Mouse (Mus musculus) intestine, postnatal 0 days (tissue): ENCODE data around the gene Rprd2. TPM values are rescaled to one million over a fixed set of nuclear protein-coding genes. Genes with fewer than 3 reads are reported as not detected.

ENCODE experiments used
- ATAC-seq: fragments of 200-750 bp; cut with Nextera tagmentation; 2 replicates; pipeline ENCODE4 v1.8.0; 2017; ENCODE audit warnings: mild to moderate bottlenecking, moderate TSS enrichment, moderate library complexity
- H3K27ac ChIP-seq: fragments of 300-500 bp; sonication (generic); 2 replicates; pipeline ENCODE4 v1.5.1; 2014; ENCODE audit warnings: mild to moderate bottlenecking, low read depth, low read length, moderate library complexity
- H3K27me3 ChIP-seq: fragments of 300-500 bp; sonication (generic); replicated peaks from 2 replicates; pipeline ENCODE4 v1.6.1; 2014; ENCODE audit warnings: low read length, mixed read lengths; ENCODE audit not compliant: control insufficient read depth, insufficient read depth
- H3K36me3 ChIP-seq: fragments of 300-500 bp; sonication (generic); 2 replicates; pipeline ENCODE4 v1.6.1; 2014; ENCODE audit warnings: mild to moderate bottlenecking, moderate library complexity; ENCODE audit not compliant: control insufficient read depth, insufficient read depth
- H3K4me1 ChIP-seq: fragments of 300-500 bp; sonication (generic); replicated peaks from 2 replicates; pipeline ENCODE4 v1.6.1; 2014; ENCODE audit warnings: antibody characterized with exemption, low read length, mixed read lengths; ENCODE audit not compliant: control insufficient read depth, insufficient read depth
- H3K4me2 ChIP-seq: fragments of 300-500 bp; sonication (generic); replicated peaks from 2 replicates; pipeline ENCODE4 v1.6.1; 2014; ENCODE audit warnings: low read depth, mild to moderate bottlenecking, moderate library complexity
- H3K4me3 ChIP-seq: fragments of 300-500 bp; sonication (generic); 2 replicates; pipeline ENCODE4 v1.5.1; 2014; ENCODE audit warnings: low read depth, low read length
- H3K9ac ChIP-seq: fragments of 300-500 bp; sonication (generic); 2 replicates; pipeline ENCODE4 v1.6.1; 2014; ENCODE audit warnings: mild to moderate bottlenecking, low read depth, low read length
- H3K9me3 ChIP-seq: fragments of 300-500 bp; sonication (generic); 2 replicates; pipeline ENCODE4 v1.6.1; 2016; ENCODE audit warnings: mixed run types; ENCODE audit not compliant: control insufficient read depth
- CTCF ChIP-seq: sonication (generic); IDR thresholded peaks from 2 replicates; pipeline ENCODE4 v1.5.1; 2016; ENCODE audit warnings: low read depth, mild to moderate bottlenecking, control low read depth, antibody characterized with exemption, moderate library complexity
- WGBS: fragments of 180-500 bp; shearing (Covaris S2); extraction: QIAGEN DNeasy Blood & Tissue Kit; methylation state at CpG from one replicate; pipeline ENCODE4 v1.1.7; 2014; 5-methylcytosine and 5-hydroxymethylcytosine counted together
- polyA plus RNA-seq: library from polyadenylated mRNA; unstranded; fragments of >200 nt; fragmentation: Nextera tagmentation; extraction: Ambion mirVana; gene quantifications from 2 replicates; pipeline ENCODE4 v1.2.1, GENCODE M21; 2015

Rprd2 gene
- 12.4 and 13.8 TPM in 2 replicates for polyA plus RNA-seq

DNA sequence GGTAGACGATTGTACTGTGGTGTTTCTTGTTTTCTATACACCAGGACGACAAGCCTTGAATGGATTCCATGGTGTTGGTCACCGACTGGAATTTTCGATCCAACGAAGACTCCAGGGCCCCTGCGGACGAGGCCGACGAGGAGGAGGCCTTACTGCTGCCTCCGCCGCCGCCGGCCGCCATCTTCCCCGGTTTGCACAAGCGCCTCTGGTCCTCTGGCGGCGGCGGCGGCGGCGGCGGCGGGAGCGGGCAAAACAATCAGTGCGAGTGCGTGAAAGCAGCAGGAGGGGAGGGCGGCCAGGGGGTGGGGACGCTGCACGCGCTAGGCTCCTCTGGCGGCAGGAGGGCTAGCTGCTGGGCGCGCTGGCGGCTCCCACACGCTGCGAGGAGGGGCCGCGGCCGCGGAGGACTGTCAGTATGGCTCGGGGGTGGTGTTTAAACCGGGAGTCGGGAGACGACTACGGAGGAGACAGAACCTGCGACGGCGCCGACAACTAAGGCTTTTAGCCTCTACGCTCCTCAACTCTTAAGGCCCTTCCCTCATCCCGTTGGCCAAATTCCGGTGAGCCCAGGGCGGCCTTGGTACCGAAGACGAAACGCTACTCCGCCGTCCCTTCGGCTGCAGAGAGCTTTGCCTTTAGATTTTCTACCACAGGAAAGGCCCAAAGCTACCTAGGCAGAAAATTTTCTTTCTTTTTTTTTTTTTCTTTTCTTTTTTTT is at the start of gene Rprd2:
Gene Rprd2 (minus strand): TSS at position 293 of the 718 bp plus-strand sequence.
- Histone ChIP-seq H3K4me3 (peak within 1 kb of the TSS; percentile 67), H3K4me1 (no peaks in the 10 kb centered on the region; the same call in 1 of the 2 replicates), H3K27ac (peak within 1 kb of the TSS; percentile 100), H3K9ac (peak within 1 kb of the TSS; percentile 97), H3K36me3 (no peaks in the 10 kb centered on the region; the same call in 1 of the 2 replicates), H3K4me2 (peak within 1 kb of the TSS; percentile 70), H3K9me3 (no peaks in the 10 kb centered on the region), H3K27me3 (no peaks in the 10 kb centered on the region)
- 0 out of 2 replicates have a peak, but pooled peaks have one; percentile 21 for TF ChIP-seq CTCF
- under 1% methylated on average over 60 of the region's 60 CpGs for WGBS
- peak; percentile 49 for ATAC-seq

DNA sequence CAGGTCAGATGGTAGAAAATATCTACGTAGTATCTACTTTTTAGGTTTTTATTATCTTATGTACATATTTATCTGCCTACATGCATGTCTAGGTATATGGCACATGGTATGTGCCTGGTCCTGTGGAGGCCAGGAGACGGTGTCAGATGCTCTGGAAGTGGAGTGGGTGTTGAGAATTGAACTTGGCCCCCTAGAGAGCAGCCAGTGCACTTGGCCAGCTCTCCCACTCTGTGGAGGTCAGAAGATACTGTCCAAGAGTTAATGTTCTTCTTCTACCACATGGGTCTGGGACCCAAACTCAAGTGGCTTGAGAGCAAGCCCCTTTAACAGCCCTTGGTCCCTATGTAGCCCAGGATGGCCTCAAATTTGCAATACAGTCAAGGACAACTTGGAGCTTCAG is 48.7 kb upstream of the Rprd2 start:
- no peak overlapping the region for H3K27ac ChIP-seq
- ATAC-seq: no peak
- no peak overlapping the region for H3K4me2 ChIP-seq
- H3K9me3 ChIP-seq: no peaks in the 10 kb centered on the region
- H3K9ac ChIP-seq: no peak overlapping the region
- H3K4me1 ChIP-seq: 0 out of 2 replicates have a peak, but pooled peaks cover 2% of the 10 kb centered on the region
- peaks cover 38% of the 10 kb centered on the region for H3K36me3 ChIP-seq
- WGBS: 88% methylated on average over 2 of the region's 2 CpGs
- no peaks in the 10 kb centered on the region for H3K27me3 ChIP-seq
- TF ChIP-seq CTCF: no peak
- no peak overlapping the region for H3K4me3 ChIP-seq

DNA sequence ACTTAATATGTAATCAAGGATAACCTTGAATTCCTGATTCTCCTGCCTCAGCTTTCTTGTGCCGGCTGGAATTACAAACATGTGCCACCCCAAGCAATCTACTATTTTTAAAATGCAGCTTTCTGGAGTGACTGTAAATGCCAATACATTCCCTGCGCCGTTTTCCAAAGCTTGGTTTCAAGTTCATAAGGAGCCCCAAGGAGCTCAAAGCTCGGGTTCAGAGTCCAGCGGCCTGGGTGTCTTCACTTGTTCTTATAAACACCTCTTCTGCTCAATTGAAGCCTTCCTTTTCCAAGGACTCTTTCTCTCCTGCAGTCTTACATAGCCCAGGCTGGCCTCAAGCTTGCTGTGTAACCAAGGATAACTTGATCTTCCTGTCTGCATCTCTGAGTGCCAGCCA is 47.4 kb upstream of the Rprd2 start:
- Histone ChIP-seq H3K9me3 (no peaks in the 10 kb centered on the region), H3K27ac (no peak overlapping the region), H3K27me3 (no peaks in the 10 kb centered on the region), H3K4me3 (no peak overlapping the region), H3K36me3 (peaks cover 38% of the 10 kb centered on the region), H3K4me1 (no peaks in the 10 kb centered on the region), H3K4me2 (no peak overlapping the region), H3K9ac (no peak overlapping the region)
- 57% methylated on average over 5 of the region's 5 CpGs for WGBS
- ATAC-seq: no peak
- TF ChIP-seq CTCF: no peak

GRCm38 (mm10) chr3:95865571-95865970 is 46.9 kb upstream of the Rprd2 start:
- H3K4me1 ChIP-seq: no peaks in the 10 kb centered on the region
- H3K9ac ChIP-seq: no peak overlapping the region
- H3K36me3 ChIP-seq: peaks cover 38% of the 10 kb centered on the region
- no peak overlapping the region for H3K27ac ChIP-seq
- no peaks in the 10 kb centered on the region for H3K9me3 ChIP-seq
- TF ChIP-seq CTCF: no peak
- no peak overlapping the region for H3K4me3 ChIP-seq
- ATAC-seq: no peak
- H3K4me2 ChIP-seq: no peak overlapping the region
- H3K27me3 ChIP-seq: no peaks in the 10 kb centered on the region
- 90% methylated on average over 20 of the region's 20 CpGs for WGBS

- Histone ChIP-seq H3K9ac (no peak overlapping the region), H3K36me3 (peaks cover 35% of the 10 kb centered on the region), H3K4me1 (no peaks in the 10 kb centered on the region), H3K9me3 (no peaks in the 10 kb centered on the region), H3K4me2 (no peak overlapping the region), H3K4me3 (no peak overlapping the region), H3K27ac (no peak overlapping the region; the same call in 1 of the 2 replicates), H3K27me3 (no peaks in the 10 kb centered on the region)
- no peak for TF ChIP-seq CTCF
- no peak for ATAC-seq
- 71% methylated on average over 5 of the region's 5 CpGs for WGBS
Observed at GRCm38 (mm10) chr3:95865050-95865449, 46.4 kb upstream of the Rprd2 start.

GRCm38 (mm10) chr3:95863578-95863977 is 44.9 kb upstream of the Rprd2 start:
- no peaks in the 10 kb centered on the region for H3K4me1 ChIP-seq
- H3K27ac ChIP-seq: no peak overlapping the region
- WGBS: 67% methylated on average over 7 of the region's 7 CpGs
- no peaks in the 10 kb centered on the region for H3K9me3 ChIP-seq
- no peak overlapping the region for H3K4me2 ChIP-seq
- no peaks in the 10 kb centered on the region for H3K27me3 ChIP-seq
- peaks cover 26% of the 10 kb centered on the region for H3K36me3 ChIP-seq
- H3K9ac ChIP-seq: no peak overlapping the region
- no peak overlapping the region for H3K4me3 ChIP-seq
- TF ChIP-seq CTCF: no peak
- ATAC-seq: no peak
